Mouse (Mus musculus) neutrophil, adult 65 days (primary cell): ENCODE measurements around the gene Cd83. TPM values are rescaled to one million over a fixed set of nuclear protein-coding genes. Genes with fewer than 3 reads are reported as not detected.

Experiments
- total RNA-seq: library from RNA; stranded (reverse); gene quantifications from 2 replicates; pipeline ENCODE4 v1.2.4, GENCODE M21; 2023

The Cd83 gene
- total RNA-seq: 6.2 and 11.9 TPM in 2 replicates

DNA sequence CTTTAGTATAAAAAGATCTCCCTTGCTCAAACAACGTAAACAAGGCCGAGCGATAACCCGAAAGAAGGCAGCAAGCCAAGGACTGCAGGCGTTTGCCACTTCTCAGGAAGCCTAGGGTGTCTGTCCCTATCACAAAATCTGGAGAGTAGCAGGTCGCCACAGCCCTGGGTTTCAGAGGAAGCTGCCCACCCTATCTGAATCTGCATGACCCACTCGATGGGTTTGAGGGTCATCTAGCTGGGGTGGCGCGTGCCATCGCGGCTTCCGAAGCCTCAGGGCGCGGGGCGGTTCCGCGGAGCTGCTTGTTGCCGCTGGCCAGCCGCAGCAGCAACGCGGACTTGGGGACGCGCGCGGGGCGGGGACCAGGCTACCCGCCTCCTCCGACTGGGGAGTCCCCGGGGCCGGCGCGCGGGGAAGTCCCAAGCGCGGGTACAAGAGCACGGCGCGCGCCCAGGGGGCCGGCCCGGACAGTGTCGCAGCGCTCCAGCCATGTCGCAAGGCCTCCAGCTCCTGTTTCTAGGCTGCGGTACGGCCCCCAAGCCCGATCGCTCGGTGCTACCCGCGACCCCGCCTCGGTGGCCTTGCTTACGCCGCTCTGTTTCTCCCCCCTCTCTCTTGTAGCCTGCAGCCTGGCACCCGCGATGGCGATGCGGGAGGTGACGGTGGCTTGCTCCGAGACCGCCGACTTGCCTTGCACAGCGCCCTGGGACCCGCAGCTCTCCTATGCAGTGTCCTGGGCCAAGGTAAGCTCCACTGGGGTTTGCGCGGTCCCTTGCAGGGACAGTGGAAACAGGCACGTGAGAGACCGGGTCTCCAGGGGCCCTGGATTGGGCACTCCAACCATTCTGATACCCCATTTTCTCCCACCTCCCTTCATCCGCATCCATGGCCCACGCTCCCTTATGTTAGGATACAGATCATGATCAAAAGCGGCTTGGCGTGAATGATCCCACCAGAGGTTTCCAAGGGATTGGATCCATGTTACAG lies at the start of gene Cd83:
Gene Cd83 (plus strand): TSS at position 51 of the 987 bp plus-strand sequence.

Other genes with a start within 250 kb of the Cd83 start
- 17.3 and 18.2 TPM in 2 replicates for gene Mcur1, start 224.6 kb upstream of the Cd83 start, total RNA-seq
- not detected in 2 replicates for gene Rnf182, start 169.1 kb upstream of the Cd83 start, total RNA-seq